Mouse (Mus musculus) CH12.LX (cell line): Measurements from ENCODE around the gene Bcas1. TPM values are rescaled to one million over a fixed set of nuclear protein-coding genes. Genes with fewer than 3 reads are reported as not detected.

Experiments
- DNase-seq: peaks from one replicate; pipeline ENCODE4 v3.0.0-alpha.2; 2013; ENCODE audit errors: extremely low read depth
- H3K27ac ChIP-seq: 2 replicates; pipeline ENCODE4 v1.5.1; 2012; ENCODE audit warnings: low read depth, mild to moderate bottlenecking, control low read depth, moderate library complexity; ENCODE audit not compliant: insufficient read depth
- H3K27me3 ChIP-seq: replicated peaks from 2 replicates; pipeline ENCODE3; 2012; ENCODE audit warnings: inconsistent platforms
- H3K36me3 ChIP-seq, 2 experiments: replicated peaks in 1 of 2; 2 replicates each; pipeline versions ENCODE3 to v1.6.1; 2012; ENCODE audit warnings: inconsistent platforms in 1 of 2, low read length in 1 of 2, mild to moderate bottlenecking in 1 of 2, mixed read lengths in 1 of 2, moderate library complexity in 1 of 2; ENCODE audit not compliant: control insufficient read depth in 1 of 2, insufficient read depth in 1 of 2
- H3K4me1 ChIP-seq, 2 experiments: 2 replicates each; pipeline ENCODE4 v1.6.1; 2012; ENCODE audit warnings: inconsistent platforms in 1 of 2, moderate library complexity in 1 of 2; ENCODE audit not compliant: insufficient read depth in 2 of 2, control insufficient read depth in 1 of 2
- H3K4me2 ChIP-seq: 2 replicates; pipeline ENCODE4 v1.6.1; 2012; ENCODE audit warnings: low read depth, mild to moderate bottlenecking, control low read depth; ENCODE audit not compliant: poor library complexity, insufficient read depth, severe bottlenecking
- H3K4me3 ChIP-seq, 3 experiments: fragments of 150-350 bp in 1 of 3; sonication (generic) in 1 of 3; replicated peaks in 1 of 3; 2 replicates each; pipeline versions ENCODE3 to v1.5.1; 2011 to 2012; ENCODE audit warnings: low read depth in 2 of 3, low read length in 2 of 3, mild to moderate bottlenecking in 2 of 3, moderate library complexity in 2 of 3, control low read depth in 1 of 3, improper control_type of control experiment in 1 of 3, inconsistent platforms in 1 of 3, mixed read lengths in 1 of 3; ENCODE audit not compliant: poor library complexity in 1 of 3
- H3K79me2 ChIP-seq: replicated peaks from 2 replicates; pipeline ENCODE4 v1.6.1; 2012; ENCODE audit warnings: mild to moderate bottlenecking, moderate library complexity; ENCODE audit not compliant: control insufficient read depth, poor library complexity, insufficient read depth, severe bottlenecking; ENCODE audit errors: extremely low read depth
- H3K9ac ChIP-seq: 2 replicates; pipeline ENCODE4 v1.6.1; 2012; ENCODE audit warnings: low read depth, mild to moderate bottlenecking, control low read depth, moderate library complexity; ENCODE audit not compliant: insufficient read depth
- H3K9me3 ChIP-seq: replicated peaks from 2 replicates; pipeline ENCODE3; 2012; ENCODE audit warnings: low read length, inconsistent platforms, mixed read lengths
- BHLHE40 ChIP-seq: IDR thresholded peaks from 2 replicates; pipeline ENCODE4 v1.6.1; 2011; ENCODE audit warnings: mild to moderate bottlenecking, low read depth, low read length, improper control_type of control experiment
- CHD1 ChIP-seq: IDR thresholded peaks from 2 replicates; pipeline ENCODE4 v1.6.1; 2012; ENCODE audit warnings: low read depth, low read length, improper control_type of control experiment, inconsistent platforms
- CTCF ChIP-seq, 2 experiments: IDR thresholded peaks in 1 of 2; conservative IDR thresholded peaks in 1 of 2; 2 replicates each; pipeline ENCODE4 v1.5.1; 2011 to 2012; ENCODE audit warnings: low read depth in 2 of 2, low read length in 2 of 2, improper control_type of control experiment in 1 of 2, inconsistent platforms in 1 of 2, mild to moderate bottlenecking in 1 of 2, moderate library complexity in 1 of 2
- ELF1 ChIP-seq: IDR thresholded peaks from 2 replicates; pipeline ENCODE4 v1.6.1; 2014; ENCODE audit warnings: low read depth, mild to moderate bottlenecking, inconsistent platforms, low read length, improper control_type of control experiment
- EP300 ChIP-seq: IDR thresholded peaks from 2 replicates; pipeline ENCODE4 v1.6.1; 2011; ENCODE audit warnings: low read length, improper control_type of control experiment
- ETS1 ChIP-seq: conservative IDR thresholded peaks from 2 replicates; pipeline ENCODE4 v1.6.1; 2012; ENCODE audit warnings: low read depth, mild to moderate bottlenecking, inconsistent platforms, low read length, improper control_type of control experiment, moderate library complexity
- GABPA ChIP-seq: IDR thresholded peaks from 2 replicates; pipeline ENCODE4 v1.6.1; 2012; ENCODE audit warnings: low read depth, low read length, improper control_type of control experiment, inconsistent platforms; ENCODE audit not compliant: insufficient replicate concordance
- JUND ChIP-seq: conservative IDR thresholded peaks from 2 replicates; pipeline ENCODE4 v1.6.1; 2011; ENCODE audit warnings: low read depth, low read length, improper control_type of control experiment
- KAT2A ChIP-seq: IDR thresholded peaks from 2 replicates; pipeline ENCODE4 v1.6.1; 2012; ENCODE audit warnings: low read length, improper control_type of control experiment, inconsistent platforms; ENCODE audit not compliant: insufficient replicate concordance
- MAFK ChIP-seq: IDR thresholded peaks from 2 replicates; pipeline ENCODE4 v1.6.1; 2011; ENCODE audit warnings: low read length, improper control_type of control experiment; ENCODE audit not compliant: insufficient replicate concordance
- MAX ChIP-seq: IDR thresholded peaks from 2 replicates; pipeline ENCODE4 v1.6.1; 2011; ENCODE audit warnings: low read length, improper control_type of control experiment
- MAZ ChIP-seq: IDR thresholded peaks from 2 replicates; pipeline ENCODE4 v1.6.1; 2012; ENCODE audit warnings: low read depth, mild to moderate bottlenecking, inconsistent platforms, low read length, improper control_type of control experiment, moderate library complexity
- MEF2A ChIP-seq: IDR thresholded peaks from 2 replicates; pipeline ENCODE4 v1.6.1; 2014; ENCODE audit warnings: low read depth, mild to moderate bottlenecking, inconsistent platforms, low read length, improper control_type of control experiment, borderline replicate concordance
- MXI1 ChIP-seq: IDR thresholded peaks from 2 replicates; pipeline ENCODE4 v1.6.1; 2011; ENCODE audit warnings: mild to moderate bottlenecking, low read depth, low read length, improper control_type of control experiment
- MYC ChIP-seq: IDR thresholded peaks from 2 replicates; pipeline ENCODE4 v1.6.1; 2011; ENCODE audit warnings: low read depth, mild to moderate bottlenecking, improper control_type of control experiment, low read length
- PAX5 ChIP-seq: IDR thresholded peaks from 2 replicates; pipeline ENCODE4 v1.6.1; 2012; ENCODE audit warnings: low read length, inconsistent platforms, mixed read lengths
- POLR2AphosphoS2 ChIP-seq: IDR thresholded peaks from 2 replicates; pipeline ENCODE4 v1.6.1; 2011; ENCODE audit warnings: low read depth, low read length, improper control_type of control experiment
- RAD21 ChIP-seq: IDR thresholded peaks from 2 replicates; pipeline ENCODE4 v1.6.1; 2011; ENCODE audit warnings: low read depth, mild to moderate bottlenecking, low read length, improper control_type of control experiment, moderate library complexity
- SMC3 ChIP-seq: IDR thresholded peaks from 2 replicates; pipeline ENCODE4 v1.6.1; 2011; ENCODE audit warnings: low read depth, low read length, improper control_type of control experiment
- TCF12 ChIP-seq: IDR thresholded peaks from 2 replicates; pipeline ENCODE4 v1.6.1; 2014; ENCODE audit warnings: low read depth, mild to moderate bottlenecking, inconsistent platforms, low read length, improper control_type of control experiment
- ZKSCAN1 ChIP-seq: IDR thresholded peaks from 2 replicates; pipeline ENCODE4 v1.6.1; 2012; ENCODE audit warnings: low read depth, inconsistent platforms, low read length, improper control_type of control experiment, borderline replicate concordance
- dilution Hi-C: fragments of 300-500 bp; cut with MboI; formaldehyde crosslinking; loops from 2 replicates; pipeline ENCODE4 v1.14.3; 2020; ENCODE audit warnings: low sequenced_read_pairs; ENCODE audit not compliant: extremely low pct_unique_long_range_greater_than_20kb, extremely low pct_ligation_motif_present
- in situ Hi-C: fragments of 300-500 bp; cut with MboI; formaldehyde crosslinking; loops from 3 replicates; pipeline ENCODE4 v1.14.3; 2019; ENCODE audit warnings: low sequenced_read_pairs, low pct_ligation_motif_present, low pct_unique_long_range_greater_than_20kb, mixed read lengths
- polyA plus RNA-seq: library from polyadenylated mRNA; unstranded; fragments of >175 nt; gene quantifications from 2 replicates; pipeline ENCODE4 v1.2.1, GENCODE M21; 2012; ENCODE audit warnings: low read depth; ENCODE audit not compliant: insufficient read length
- total RNA-seq, 2 experiments: library from RNA; depleted of rRNA; stranded (reverse); fragments of 300-350 nt in 1 of 2; fragments of >200 nt in 1 of 2; gene quantifications; 2 replicates each; pipeline ENCODE4 v1.2.3; 2012 to 2014

Gene Bcas1
- total and polyA plus RNA-seq, 3 experiments = 0.17 TPM; not detected in 2

GRCm38 (mm10) chr2:170450933-170451332 is 23.3 kb upstream of the Bcas1 start:
- H3K36me3 ChIP-seq = no peaks in the 10 kb centered on the region
- H3K79me2 ChIP-seq = no peaks in the 10 kb centered on the region
- in situ Hi-C loops (loop anchor here (5.0 kb wide), 1 partner anchor 56 kb away; no protein-coding TSS in a partner anchor), dilution Hi-C loops (no loop called here)
- no peaks in the 10 kb centered on the region for H3K9me3 ChIP-seq
- H3K9ac ChIP-seq = no peak overlapping the region
- no peaks in the 10 kb centered on the region for H3K4me1 ChIP-seq
- H3K4me3 ChIP-seq = no peak overlapping the region
- H3K27ac ChIP-seq = no peak overlapping the region
- TF ChIP-seq POLR2AphosphoS2 (no peak), CTCF (conservative IDR thresholded peaks at IDR 0.05 in 1 of 2, IDR thresholded peaks at IDR 0.05 in 1 of 2; ENCODE audit: low read depth in 2 of 2, low read length in 2 of 2) (peak; percentile 62 to 92), ELF1 (no peak), MAZ (no peak), ETS1 (no peak), MAFK (no peak), SMC3 (peak; percentile 88), CHD1 (no peak), RAD21 (peak; percentile 82)
- H3K4me2 ChIP-seq = no peak overlapping the region
- DNase-seq = peak; percentile 66
- H3K27me3 ChIP-seq = peaks cover 80% of the 10 kb centered on the region

- Histone ChIP-seq H3K27ac (no peak overlapping the region), H3K9me3 (no peaks in the 10 kb centered on the region), H3K4me1 (no peaks in the 10 kb centered on the region), H3K27me3 (peaks cover 81% of the 10 kb centered on the region), H3K9ac (no peak overlapping the region), H3K4me3 (no peak overlapping the region), H3K36me3 (no peaks in the 10 kb centered on the region), H3K4me2 (no peak overlapping the region), H3K79me2 (no peaks in the 10 kb centered on the region)
- in situ Hi-C loops (no loop called here), dilution Hi-C loops (no loop called here)
- TF ChIP-seq ELF1 (no peak), GABPA (no peak), MAX (no peak), ZKSCAN1 (no peak), JUND (no peak), CTCF (conservative IDR thresholded peaks at IDR 0.05 in 1 of 2, IDR thresholded peaks at IDR 0.05 in 1 of 2; ENCODE audit: low read depth in 2 of 2, low read length in 2 of 2) (no peak), EP300 (no peak)
- DNase-seq = no peak
Observed at GRCm38 (mm10) chr2:170447651-170448050, 20.0 kb upstream of the Bcas1 start.

- in situ Hi-C loops (no loop called here), dilution Hi-C loops (no loop called here)
- H3K36me3 ChIP-seq = no peaks in the 10 kb centered on the region
- DNase-seq = no peak
- no peak for TF ChIP-seq MEF2A
- TF ChIP-seq SMC3 = no peak
- TF ChIP-seq MXI1 = no peak
- TF ChIP-seq BHLHE40 = no peak
- TF ChIP-seq TCF12 = no peak
- TF ChIP-seq PAX5 = no peak
- TF ChIP-seq KAT2A = no peak
- TF ChIP-seq MYC = no peak
- no peak for TF ChIP-seq MAX
- H3K4me1 ChIP-seq = no peaks in the 10 kb centered on the region
- no peak overlapping the region for H3K27ac ChIP-seq
- no peaks in the 10 kb centered on the region for H3K9me3 ChIP-seq
- peaks cover 77% of the 10 kb centered on the region for H3K27me3 ChIP-seq
- no peaks in the 10 kb centered on the region for H3K79me2 ChIP-seq
- no peak overlapping the region for H3K4me3 ChIP-seq
- no peak overlapping the region for H3K9ac ChIP-seq
- H3K4me2 ChIP-seq = no peak overlapping the region
Observed at GRCm38 (mm10) chr2:170446843-170447383, 19.3 kb upstream of the Bcas1 start.
